Mouse (Mus musculus) limb, embryonic 14.5 days (tissue): ENCODE data around the gene Pakap. TPM values are rescaled to one million over a fixed set of nuclear protein-coding genes. Genes with fewer than 3 reads are reported as not detected.

Experiments
- ATAC-seq: fragments of 200-750 bp; cut with Nextera tagmentation; 2 replicates; pipeline ENCODE4 v1.8.0; 2017; ENCODE audit warnings: low read depth, moderate number of reproducible peaks, moderate TSS enrichment; ENCODE audit not compliant: low FRiP score
- DNase-seq: peaks from one replicate; pipeline ENCODE4 v3.0.0-alpha.2; 2015; ENCODE audit warnings: low spot score
- H3K27ac ChIP-seq: fragments of 300-500 bp; sonication (generic); replicated peaks from 2 replicates; pipeline ENCODE4 v1.5.1; 2014; ENCODE audit warnings: low read depth, mild to moderate bottlenecking, low read length, moderate library complexity, mixed read lengths
- H3K27me3 ChIP-seq: fragments of 300-500 bp; sonication (generic); 2 replicates; pipeline ENCODE4 v1.6.1; 2014; ENCODE audit warnings: low read length, mixed read lengths; ENCODE audit not compliant: control insufficient read depth, insufficient read depth
- H3K36me3 ChIP-seq: fragments of 300-500 bp; sonication (generic); 2 replicates; pipeline ENCODE4 v1.6.1; 2014; ENCODE audit warnings: mild to moderate bottlenecking, low read length, moderate library complexity, mixed read lengths; ENCODE audit not compliant: control insufficient read depth, insufficient read depth
- H3K4me1 ChIP-seq: fragments of 300-500 bp; sonication (generic); 2 replicates; pipeline ENCODE4 v1.6.1; 2014; ENCODE audit warnings: antibody characterized with exemption, low read length, mixed read lengths; ENCODE audit not compliant: control insufficient read depth, insufficient read depth
- H3K4me2 ChIP-seq: fragments of 300-500 bp; sonication (generic); replicated peaks from 2 replicates; pipeline ENCODE4 v1.6.1; 2014; ENCODE audit warnings: low read depth, mild to moderate bottlenecking, low read length, moderate library complexity; ENCODE audit not compliant: severe bottlenecking
- H3K4me3 ChIP-seq: fragments of 300-500 bp; sonication (generic); replicated peaks from 2 replicates; pipeline ENCODE4 v1.5.1; 2014; ENCODE audit warnings: low read length
- H3K9ac ChIP-seq: fragments of 300-500 bp; sonication (generic); 2 replicates; pipeline ENCODE4 v1.6.1; 2014; ENCODE audit warnings: mild to moderate bottlenecking, low read depth, low read length, moderate library complexity; ENCODE audit not compliant: severe bottlenecking
- H3K9me3 ChIP-seq: fragments of 300-500 bp; sonication (generic); 2 replicates; pipeline ENCODE4 v1.6.1; 2016; ENCODE audit warnings: low read length; ENCODE audit not compliant: control insufficient read depth
- POLR2A ChIP-seq: fragments of 200-500 bp; IDR thresholded peaks from 2 replicates; pipeline ENCODE4 v1.8.0; 2012; ENCODE audit warnings: inconsistent platforms, mild to moderate bottlenecking, moderate library complexity, borderline replicate concordance; ENCODE audit not compliant: insufficient read depth, insufficient read length; ENCODE audit errors: extremely low read depth
- WGBS: fragments of 180-500 bp; shearing (Covaris S2); extraction: QIAGEN DNeasy Blood & Tissue Kit; methylation state at CpG from one replicate; pipeline ENCODE4 v1.1.7; 2014; 5-methylcytosine and 5-hydroxymethylcytosine counted together
- polyA plus RNA-seq, 2 experiments: library from polyadenylated mRNA; depleted of rRNA in 1 of 2; stranded (reverse) in 1 of 2; unstranded in 1 of 2; fragments of >200 nt; fragmentation: Nextera tagmentation in 1 of 2; extraction: Ambion mirVana in 1 of 2; gene quantifications; 2 replicates each; pipeline versions ENCODE4 v1.2.1 to v1.2.3; 2012 to 2014

Pakap gene
- polyA plus RNA-seq, 2 experiments = 6.4 to 26.9 TPM

GRCm38 (mm10) chr4:57565283-57565682 is 2.7 kb upstream of the Pakap start:
- WGBS = 71% methylated on average over 1 of the region's 1 CpGs
- DNase-seq (no peak), ATAC-seq (no peak)
- Histone ChIP-seq H3K4me2 (no peak overlapping the region), H3K9ac (no peak overlapping the region), H3K36me3 (no peaks in the 10 kb centered on the region), H3K4me1 (peaks cover 41% of the 10 kb centered on the region), H3K27ac (no peak overlapping the region), H3K9me3 (no peaks in the 10 kb centered on the region), H3K27me3 (no peaks in the 10 kb centered on the region), H3K4me3 (no peak overlapping the region)
- TF ChIP-seq POLR2A = no peak

GRCm38 (mm10) chr4:57565811-57566210 is 2.2 kb upstream of the Pakap start:
- H3K4me2 ChIP-seq = no peak overlapping the region
- TF ChIP-seq POLR2A = no peak
- no peaks in the 10 kb centered on the region for H3K9me3 ChIP-seq
- DNase-seq = no peak
- 64% methylated on average over 2 of the region's 2 CpGs for WGBS
- no peak for ATAC-seq
- no peak overlapping the region for H3K27ac ChIP-seq
- H3K4me3 ChIP-seq = no peak overlapping the region
- no peak overlapping the region for H3K9ac ChIP-seq
- no peaks in the 10 kb centered on the region for H3K27me3 ChIP-seq
- peaks cover 37% of the 10 kb centered on the region for H3K4me1 ChIP-seq
- no peaks in the 10 kb centered on the region for H3K36me3 ChIP-seq

- ATAC-seq (peak; percentile 28; the same call in 1 of the 2 replicates), DNase-seq (no peak)
- Histone ChIP-seq H3K4me2 (peak overlapping the region; percentile 83), H3K36me3 (no peaks in the 10 kb centered on the region), H3K4me1 (peaks cover 28% of the 10 kb centered on the region), H3K4me3 (peak overlapping the region; percentile 63), H3K27ac (peak overlapping the region; percentile 90), H3K9ac (peak overlapping the region; percentile 79), H3K9me3 (no peaks in the 10 kb centered on the region), H3K27me3 (no peaks in the 10 kb centered on the region)
- WGBS = 16% methylated on average over 18 of the region's 19 CpGs
- 0 out of 2 replicates have a peak, but pooled peaks have one; percentile 7 for TF ChIP-seq POLR2A
These were observed 489 bp downstream of the Pakap start for GRCm38 (mm10) chr4:57568268-57569068.

- ATAC-seq = peak; percentile 31; the same call in 1 of the 2 replicates
- peaks cover 28% of the 10 kb centered on the region for H3K4me1 ChIP-seq
- TF ChIP-seq POLR2A = no peak
- H3K4me3 ChIP-seq = peak overlapping the region; percentile 63
- peak overlapping the region; percentile 90 for H3K27ac ChIP-seq
- no peaks in the 10 kb centered on the region for H3K9me3 ChIP-seq
- H3K4me2 ChIP-seq = peak overlapping the region; percentile 83
- no peaks in the 10 kb centered on the region for H3K27me3 ChIP-seq
- 19% methylated on average over 4 of the region's 4 CpGs for WGBS
- peak; percentile 45 for DNase-seq
- H3K36me3 ChIP-seq = no peaks in the 10 kb centered on the region
- H3K9ac ChIP-seq = peak overlapping the region; percentile 79
These were observed 1.0 kb downstream of the Pakap start for GRCm38 (mm10) chr4:57569069-57569355.

GRCm38 (mm10) chr4:57569711-57570110 is 1.7 kb downstream of the Pakap start:
- Histone ChIP-seq H3K4me3 (peak overlapping the region; percentile 63), H3K4me2 (peak overlapping the region; percentile 83), H3K9ac (no peak overlapping the region), H3K4me1 (peaks cover 28% of the 10 kb centered on the region), H3K27me3 (no peaks in the 10 kb centered on the region), H3K27ac (no peak overlapping the region), H3K36me3 (no peaks in the 10 kb centered on the region), H3K9me3 (no peaks in the 10 kb centered on the region)
- DNase-seq = no peak
- WGBS = 50% methylated on average over 6 of the region's 6 CpGs
- no peak for TF ChIP-seq POLR2A
- ATAC-seq = 0 out of 2 replicates have a peak, but pooled peaks have one; percentile 39
